Mouse (Mus musculus) adrenal gland, adult (tissue): Measurements from ENCODE around the gene Hipk1.
"Not testable (repeated sequence)": the region's sequence is repeated elsewhere in the genome, so short reads cannot be mapped to it uniquely, and the experiment has no call there.

Source experiments
- DNase-seq, 2 experiments: peaks; one replicate each; pipeline ENCODE4 v3.0.0; 2022 to 2023; ENCODE audit warnings: low spot score in 1 of 2; ENCODE audit not compliant: inconsistent age in 2 of 2

Hipk1 gene

DNA sequence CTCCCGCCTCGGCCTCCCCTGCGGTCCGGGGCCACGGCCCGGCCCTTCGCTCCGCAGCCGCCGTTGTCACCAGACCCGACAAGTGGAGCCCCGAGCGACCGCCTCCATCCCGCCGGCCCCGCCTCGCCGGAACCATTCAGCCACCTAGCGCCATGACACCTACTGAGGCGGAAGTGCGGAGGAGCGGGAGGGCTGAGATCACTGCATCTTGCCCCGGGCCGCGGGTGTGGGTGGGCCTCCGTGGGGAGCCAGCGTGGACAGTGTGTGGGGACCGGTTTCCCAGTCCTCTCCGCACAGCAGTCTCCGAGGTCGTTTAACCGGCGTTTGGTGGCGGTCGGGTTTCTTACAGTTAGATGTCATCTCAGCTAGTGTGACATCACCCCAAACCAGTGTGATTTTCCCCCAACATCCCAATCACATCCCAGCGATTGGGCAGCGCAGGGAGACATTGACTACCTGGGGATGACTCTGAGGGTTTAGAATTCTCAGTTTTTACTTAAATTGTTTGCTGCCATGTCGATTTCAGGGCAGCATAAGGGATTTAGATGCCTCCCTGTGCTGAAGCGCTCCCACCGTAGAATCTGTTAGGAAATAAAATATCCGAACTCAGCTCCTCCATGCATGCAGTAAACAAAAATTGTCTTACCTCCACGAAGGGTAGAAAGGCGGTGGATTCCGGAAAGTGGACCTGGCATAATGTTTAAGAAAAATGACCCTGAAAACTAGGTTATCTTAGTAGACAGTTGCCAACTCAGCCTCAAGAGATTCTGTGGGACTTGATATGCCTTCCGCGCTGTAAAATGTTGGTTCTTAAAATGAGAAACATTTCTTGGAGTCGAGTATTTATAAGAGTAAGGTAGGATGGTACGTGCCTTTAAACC, at the start of gene Hipk1:
TSS of gene Hipk1 (minus strand) at position 334 of the 881 bp plus-strand sequence.
- DNase-seq: peak; percentile 96 to 98

DNA sequence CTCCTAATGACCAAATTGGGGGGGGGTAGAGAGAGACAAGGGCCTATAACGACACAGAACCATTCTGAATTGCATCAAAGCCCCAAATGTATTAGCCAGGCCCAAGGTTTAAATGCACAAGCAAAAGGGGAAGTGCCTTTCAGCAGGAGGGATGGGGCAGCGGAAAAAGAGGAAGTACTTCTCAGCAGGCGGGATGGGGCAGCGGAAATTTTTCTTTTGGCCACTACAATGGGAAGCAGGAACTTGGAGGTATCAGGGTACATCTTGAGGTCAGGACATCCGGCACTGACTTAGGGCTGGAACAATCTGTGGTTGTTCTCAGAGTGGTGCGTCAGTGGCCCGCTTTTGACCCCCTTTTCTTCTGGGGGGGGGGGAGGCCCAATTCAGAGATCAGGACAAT, 49.6 kb upstream of the Hipk1 start:
- DNase-seq: not testable (repeated sequence)

DNA sequence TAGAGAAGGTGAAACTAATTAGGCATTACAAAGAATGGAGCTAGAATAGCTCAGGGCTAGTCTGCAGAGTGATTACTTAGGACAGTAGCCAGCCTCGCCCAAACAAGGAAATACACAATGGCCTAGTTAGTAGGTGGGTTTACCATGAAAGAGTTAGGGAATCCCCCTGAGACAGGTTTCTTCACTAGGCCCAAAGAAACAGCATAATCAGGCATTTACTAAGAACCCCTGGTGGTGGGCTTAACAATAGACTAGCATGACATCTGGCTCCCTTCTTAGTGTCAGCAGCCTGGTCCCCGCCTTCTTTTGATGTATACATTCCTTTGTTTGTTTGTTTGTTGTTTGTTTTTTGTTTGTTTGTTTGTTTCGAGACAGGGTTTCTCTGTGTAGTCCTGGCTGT, 48.8 kb upstream of the Hipk1 start:
- not testable (repeated sequence) for DNase-seq

DNA sequence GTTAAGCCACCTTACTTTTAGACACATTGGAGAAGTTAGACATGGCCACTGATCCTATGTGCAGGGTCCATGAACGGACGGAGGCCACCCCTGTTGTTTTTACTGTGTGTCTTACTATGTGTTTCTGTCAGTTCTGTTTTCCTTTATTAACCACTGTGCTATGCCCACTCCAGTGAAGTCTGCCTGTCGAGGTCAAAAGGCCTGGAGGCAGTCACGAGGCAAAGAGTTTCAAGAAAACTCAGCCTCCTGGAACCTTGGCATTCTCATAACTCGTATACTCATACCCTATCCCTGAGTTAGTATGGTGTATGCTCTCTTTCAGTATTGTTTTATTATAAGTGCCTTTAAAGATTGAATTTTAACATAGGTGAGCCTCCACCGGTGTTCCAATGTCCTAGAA, 48.3 kb upstream of the Hipk1 start:
- DNase-seq: no peak

DNA sequence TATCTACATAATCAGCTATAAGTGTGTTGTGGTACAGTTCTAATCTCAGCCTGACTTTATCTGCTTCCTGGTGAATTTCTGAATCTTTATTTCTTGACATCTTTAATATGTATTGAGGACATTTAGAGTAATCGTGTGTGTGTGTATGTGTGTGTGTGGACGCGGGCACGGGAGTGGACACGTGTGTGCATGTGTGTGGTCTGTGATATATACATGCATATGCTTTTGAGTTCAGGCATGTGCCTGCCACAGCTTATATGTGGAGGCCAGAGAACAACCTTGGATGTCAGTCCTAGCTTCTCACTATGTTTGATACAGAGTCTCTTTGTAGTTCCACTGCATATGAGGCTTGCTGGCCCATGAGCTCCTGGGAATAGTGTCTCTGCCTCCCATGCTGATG, 45.1 kb upstream of the Hipk1 start:
- no peak for DNase-seq

DNA sequence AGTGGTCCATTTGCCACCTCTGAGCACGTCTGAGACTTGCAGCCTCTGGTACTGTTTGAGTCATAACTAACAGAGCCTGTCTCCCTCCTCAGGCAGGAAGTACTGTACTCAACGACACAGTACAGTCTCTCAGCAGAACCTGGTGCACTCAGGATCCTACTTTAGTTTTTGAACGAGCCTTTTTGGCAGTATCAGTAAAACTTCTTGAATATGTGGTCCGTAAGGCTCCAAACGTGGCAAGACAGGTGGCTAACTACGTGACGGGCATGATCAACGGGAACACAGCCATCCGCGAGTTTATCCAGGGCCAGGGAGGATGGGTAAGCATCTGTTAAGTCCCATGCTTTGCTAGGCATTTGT, 44.6 kb upstream of the Hipk1 start:
- no peak for DNase-seq

DNA sequence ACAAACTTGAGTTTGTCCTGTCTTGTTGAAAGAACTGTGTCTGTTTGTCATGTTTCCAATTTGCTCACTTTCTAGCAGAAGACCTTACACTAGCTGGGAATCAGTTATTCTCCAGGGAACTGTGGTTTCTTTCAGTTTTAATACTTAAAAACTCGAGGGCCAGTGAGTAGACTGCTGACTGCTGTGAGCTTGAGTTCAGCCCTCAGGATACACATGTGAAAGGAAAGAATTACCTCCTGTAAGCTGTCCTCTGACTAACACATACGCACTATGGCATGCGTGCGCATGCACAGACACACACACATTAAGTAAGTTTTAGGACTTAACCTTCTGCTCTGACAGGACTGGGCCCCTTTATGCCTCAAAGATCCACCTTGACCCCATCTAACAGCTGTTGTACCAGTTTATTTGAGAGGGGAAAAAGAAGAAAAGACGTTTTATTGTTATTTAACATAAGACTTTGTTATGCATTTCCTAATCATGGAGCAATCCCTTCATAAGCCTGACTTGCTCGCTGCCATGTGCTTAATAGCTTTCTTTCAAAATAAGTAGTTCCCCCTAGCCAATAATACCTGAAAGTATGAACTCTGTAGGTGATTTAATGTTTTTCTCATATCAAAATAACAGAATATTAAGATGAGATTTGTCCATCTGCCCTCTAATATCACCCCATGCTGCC, 44.0 kb upstream of the Hipk1 start:
- DNase-seq: no peak

DNA sequence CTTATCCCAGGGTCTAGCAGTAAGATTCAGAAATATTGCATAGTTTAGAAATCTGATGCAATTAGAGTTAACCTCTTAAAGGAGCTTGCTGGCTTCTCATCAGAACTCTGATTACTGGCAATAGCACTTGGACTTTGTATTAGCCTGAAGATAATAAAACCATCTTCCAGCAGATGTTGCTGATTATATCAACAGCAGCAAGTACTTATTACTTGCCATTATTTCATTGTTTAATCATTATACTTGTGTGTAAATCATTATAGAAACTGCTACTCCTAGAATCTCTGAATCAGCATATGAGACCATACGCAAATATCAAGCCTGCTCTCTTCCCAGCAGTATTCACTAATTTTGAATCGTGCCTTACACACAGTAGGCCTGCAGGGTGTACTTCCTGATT, 42.6 kb upstream of the Hipk1 start:
- DNase-seq: no peak

DNA sequence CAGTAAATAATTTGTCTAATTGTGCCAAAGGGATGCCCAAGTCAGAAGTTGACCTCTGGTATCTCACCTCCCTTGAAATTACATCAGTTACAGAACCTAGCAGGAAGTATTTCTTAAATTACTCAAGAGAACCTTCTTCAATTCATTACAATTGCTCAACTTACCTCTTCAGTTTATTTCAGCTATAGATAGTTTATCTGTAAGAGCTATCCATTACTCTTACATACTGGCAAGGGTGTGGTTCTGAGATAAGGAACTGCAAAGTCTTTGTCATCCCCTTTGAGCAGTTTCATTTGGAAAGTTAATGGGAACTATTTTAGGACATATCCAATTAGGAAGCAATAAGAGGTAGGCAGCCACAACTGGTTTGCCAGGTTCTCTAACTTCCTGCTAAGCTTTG, 41.1 kb upstream of the Hipk1 start, which contains the start of gene Bcl2l15:
TSS of gene Bcl2l15 (plus strand) at position 176 of the 400 bp plus-strand sequence.
- no peak for DNase-seq

DNA sequence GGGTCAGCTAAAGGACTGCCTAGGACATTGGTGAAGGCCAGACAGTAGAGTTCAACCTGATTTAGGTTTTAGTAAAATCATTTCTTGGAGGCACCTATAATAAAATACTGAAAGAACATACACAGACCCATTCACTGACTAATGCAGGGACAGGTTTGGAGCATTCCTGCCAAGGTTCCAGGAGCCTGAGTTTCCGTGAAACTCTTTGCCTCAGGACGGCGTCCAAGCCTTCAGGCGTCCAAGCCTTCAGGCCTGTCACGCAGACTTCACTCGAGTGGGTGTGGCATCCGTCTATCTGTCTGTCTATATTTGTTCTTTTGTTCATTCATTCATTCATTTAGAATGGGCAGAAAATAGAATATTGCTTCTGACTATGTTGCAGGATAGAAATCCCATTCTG, 39.8 kb upstream of the Hipk1 start:
- no peak for DNase-seq

DNA sequence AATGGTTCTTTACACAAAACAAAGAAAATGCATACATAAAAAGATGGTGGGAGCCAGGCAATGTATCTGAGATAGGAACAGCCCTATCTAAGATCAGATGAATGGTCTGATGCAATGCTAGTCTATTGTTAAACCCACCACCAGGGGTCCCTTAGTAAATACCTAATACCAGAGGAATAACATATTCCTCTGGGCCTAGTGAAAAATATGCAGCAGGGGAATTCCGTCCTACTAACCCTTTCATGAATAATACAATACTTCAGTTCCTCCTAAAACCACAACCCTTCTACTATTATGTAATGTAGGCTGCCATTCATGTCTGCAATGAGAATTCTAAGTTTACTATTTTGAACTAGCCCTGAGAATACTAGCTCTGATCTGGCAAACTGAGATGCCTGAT, 39.3 kb upstream of the Hipk1 start:
- DNase-seq: peak in 1 of 2 experiments; percentile 30

DNA sequence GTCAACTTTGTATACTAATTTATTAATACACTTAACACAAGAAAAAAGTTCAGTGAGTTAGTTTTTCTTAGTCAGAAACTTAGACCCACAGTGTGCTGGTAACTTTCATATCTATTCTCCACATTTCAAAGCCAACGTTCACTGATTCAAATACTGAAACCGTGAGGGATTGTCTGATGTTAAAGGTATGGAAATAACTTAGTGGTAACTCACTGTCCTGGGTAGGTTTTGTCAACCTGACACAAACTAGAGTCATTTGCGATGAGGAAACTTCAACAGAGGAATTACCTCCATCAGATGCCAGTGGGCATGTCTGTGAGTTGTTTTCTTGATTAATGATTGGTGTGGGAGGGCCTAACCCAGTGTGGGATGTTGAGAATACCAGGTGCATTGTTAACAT, 37.7 kb upstream of the Hipk1 start:
- DNase-seq: no peak

DNA sequence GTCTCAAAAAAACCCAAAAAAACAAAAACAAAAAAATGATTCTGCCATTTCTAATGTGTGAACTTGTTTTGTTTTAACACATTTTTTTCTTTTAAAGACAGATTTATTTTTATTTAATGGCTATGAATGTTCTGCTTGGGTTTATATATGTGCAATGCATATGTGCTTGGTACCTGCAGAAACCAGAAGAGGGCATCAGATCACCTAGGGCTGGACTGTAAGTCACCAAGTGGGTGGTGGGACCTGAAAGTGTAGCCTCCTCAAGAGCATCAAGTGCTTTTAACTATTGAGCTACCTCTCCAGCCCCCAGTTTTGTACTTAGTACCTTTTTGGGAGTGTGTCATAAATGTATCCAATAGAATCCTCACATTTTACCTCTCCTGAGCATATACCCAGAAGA, 36.2 kb upstream of the Hipk1 start:
- DNase-seq: no peak

DNA sequence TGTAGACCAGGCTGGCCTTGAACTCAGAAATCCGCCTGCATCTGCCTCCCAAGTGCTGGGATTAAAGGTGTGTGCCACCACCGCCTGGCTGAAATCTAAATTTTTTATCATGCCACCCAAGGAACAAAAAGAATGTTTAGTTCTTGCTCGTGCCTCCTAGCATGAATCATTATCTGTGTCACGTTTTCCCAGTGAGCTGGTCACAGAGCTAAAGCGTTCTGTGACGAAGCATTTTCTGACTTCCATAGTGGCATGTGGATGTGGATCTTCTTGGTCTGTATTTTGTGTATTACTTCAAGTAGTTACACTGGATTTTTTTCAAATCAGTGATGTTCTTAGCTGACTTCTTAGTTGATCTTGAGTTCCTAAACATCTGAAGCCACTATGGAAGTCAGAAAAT, 19.6 kb upstream of the Hipk1 start:
- DNase-seq: no peak

DNA sequence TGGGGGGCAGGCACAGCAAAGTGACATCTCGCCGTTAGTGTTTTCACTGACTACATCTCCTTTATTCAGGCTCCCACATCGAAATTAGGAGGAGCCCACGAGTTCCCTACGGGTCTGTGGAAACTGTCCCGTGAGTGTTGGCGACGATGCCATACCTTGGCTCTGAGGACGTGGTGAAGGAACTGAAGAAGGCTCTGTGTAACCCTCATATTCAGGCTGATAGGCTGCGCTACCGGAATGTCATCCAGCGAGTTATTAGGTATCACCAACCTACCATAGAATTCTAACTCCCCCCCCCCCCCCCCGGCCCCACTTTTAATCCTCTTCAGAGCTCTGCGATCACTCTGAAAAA, 18.4 kb upstream of the Hipk1 start:
- DNase-seq: no peak

DNA sequence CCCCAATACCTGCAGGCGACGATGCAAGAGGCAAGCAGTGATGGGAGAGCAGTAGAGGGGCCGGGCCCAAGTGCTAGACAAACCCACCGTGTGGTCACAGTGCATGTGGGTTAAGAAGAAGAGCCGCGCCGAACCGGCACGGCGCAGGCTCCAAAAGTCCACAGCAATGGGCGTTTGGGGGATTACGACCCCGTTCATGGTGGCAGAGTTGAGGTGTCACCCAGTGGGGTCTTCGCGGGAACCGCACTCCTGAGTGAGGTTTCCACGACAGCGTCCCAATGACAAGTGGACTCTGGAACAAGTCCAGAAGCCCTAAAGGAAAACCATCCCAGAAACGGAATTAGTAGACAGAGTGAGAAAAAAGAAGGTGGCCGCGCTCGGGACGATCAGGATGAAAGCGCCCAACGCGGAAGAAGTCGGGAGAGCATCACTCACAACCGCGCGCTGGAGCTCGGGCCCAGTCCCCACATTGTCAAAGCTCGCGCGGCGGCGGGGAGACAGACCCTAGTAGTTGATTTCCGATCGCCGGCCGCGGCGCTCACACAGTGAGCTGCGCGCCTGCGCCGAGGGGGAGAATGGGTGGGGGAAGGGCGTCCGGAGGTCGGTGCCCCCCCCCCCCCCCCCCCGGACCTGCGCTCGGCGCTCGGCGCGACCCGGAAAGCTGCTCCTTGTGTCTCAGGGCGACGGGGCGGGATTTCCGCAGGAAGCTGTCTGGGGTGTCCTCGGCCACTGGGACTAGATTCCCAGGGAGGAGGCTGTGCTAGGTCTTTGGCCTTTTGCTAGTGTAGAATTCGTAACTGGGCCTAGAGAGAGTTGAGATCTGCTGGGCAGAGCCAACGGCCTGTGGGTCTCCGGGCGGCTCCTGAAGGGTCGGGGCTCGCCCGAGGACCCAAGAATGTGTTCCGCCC, 17.8 kb upstream of the Hipk1 start, which contains the start of the genes Dclre1b, Ap4b1 and Gm43064:
TSS of gene Dclre1b (minus strand) at position 554 of the 908 bp plus-strand sequence.
TSS of gene Ap4b1 (plus strand) at position 630 of the 908 bp plus-strand sequence.
TSS of gene Gm43064 (plus strand) at position 683 of the 908 bp plus-strand sequence.
- DNase-seq: peak; percentile 91 to 95

DNA sequence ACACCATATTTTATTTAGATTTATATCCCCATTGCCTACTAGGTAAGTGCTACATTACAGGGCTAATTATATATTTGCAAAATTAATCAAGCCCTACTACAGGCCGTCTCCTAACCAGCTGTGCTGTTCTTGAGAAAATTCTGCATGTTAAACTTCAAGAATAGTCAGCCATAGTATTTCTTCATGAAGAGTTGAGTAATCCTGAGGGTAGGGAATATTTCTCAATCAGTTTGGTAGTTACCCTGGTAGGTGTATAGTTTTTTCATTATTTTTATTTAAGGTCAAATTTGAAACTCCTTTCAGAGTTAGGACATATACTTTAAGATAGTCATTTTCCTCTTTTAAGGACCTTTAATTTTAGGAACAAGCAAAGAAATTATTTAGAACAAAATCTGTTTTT, 14.3 kb upstream of the Hipk1 start:
- peak in 1 of 2 experiments; percentile 27 for DNase-seq

DNA sequence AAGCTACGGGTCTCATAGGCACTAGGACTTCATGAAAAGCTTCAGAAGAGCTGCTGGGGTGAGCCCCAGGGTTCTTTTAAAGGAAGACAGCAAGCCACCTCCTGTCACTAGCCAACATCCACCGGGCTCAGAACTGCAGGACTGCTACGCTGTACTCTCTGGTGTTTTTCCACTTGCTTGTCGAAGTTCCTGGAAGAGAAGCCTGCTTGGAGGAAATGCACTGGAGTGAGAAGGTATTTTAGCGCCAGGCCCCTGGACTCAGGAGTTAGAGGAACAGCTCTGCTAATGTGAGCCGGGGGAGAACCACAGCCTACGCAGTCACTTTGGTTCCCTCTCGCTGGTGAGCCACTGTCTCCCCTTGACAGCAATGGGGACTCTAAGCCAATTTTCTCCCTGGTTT, 11.5 kb upstream of the Hipk1 start:
- peak in 1 of 2 experiments; percentile 43 for DNase-seq

DNA sequence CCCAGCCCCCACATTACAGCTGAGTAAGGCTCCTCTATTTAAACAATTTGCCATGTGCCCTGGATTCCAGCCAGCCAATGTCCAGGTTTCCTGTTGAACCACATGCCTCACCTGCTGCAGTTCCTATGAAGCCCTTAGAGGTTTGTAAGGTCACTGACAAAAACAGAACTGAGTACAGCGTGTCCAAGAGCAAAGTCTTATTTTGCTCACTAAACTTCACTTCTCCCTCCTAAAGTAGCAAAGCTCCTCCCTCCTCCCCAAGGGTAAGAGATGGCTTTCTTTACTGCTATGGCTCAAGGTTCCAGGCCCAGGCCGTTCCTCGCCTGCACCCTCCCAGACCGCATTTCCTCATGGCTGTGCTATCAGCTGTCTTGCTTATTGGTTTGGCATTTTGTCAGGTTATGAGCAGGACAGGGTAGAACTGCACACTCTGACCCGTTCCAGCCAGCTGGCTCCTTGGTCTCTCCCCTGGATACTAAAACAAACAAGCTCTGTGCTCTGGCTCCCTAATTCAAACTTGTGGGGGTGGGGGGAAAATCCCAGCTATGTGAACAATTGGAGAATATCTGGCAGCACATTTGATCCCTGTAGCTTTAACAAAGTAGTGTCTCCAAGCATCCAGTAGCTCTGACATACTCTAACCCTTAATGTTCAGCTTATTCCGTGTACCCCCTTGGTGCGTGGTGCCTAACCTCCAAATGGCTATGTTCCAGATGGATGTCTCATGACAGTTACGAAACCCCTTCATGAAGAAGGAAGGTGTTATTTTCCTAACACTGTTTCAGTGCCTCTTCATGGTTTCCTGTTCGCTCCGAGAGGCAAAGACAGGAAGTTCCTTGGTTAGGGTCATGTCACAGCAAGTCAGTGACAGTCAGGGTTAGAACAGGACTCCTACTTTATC, 10.5 kb upstream of the Hipk1 start:
- DNase-seq: peak; percentile 84 to 90

DNA sequence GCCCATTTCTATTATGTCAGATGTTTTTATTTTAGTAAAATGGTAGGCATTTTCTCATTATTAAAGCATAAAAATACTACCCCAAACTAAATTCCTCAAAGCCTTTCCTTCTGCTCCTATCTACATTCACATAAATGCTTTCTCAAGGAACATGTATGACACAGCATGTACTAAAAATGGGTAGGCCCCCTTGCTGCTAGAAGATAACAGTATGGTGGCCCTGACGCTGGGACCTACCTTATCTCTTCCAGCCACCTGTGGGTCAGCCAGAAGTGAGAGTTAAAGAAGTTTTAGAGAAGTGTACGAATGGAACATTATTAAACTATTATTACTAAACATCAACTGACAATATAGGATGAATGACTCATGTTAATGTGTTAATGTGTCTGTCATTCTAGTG, 8.1 kb upstream of the Hipk1 start:
- no peak for DNase-seq
